Mouse (Mus musculus) limb, embryonic 11.5 days (tissue): ENCODE data around the gene Hectd1. TPM values are rescaled to one million over a fixed set of nuclear protein-coding genes. Genes with fewer than 3 reads are reported as not detected.

Experiments
- ATAC-seq: fragments of 200-750 bp; cut with Nextera tagmentation; 2 replicates; pipeline ENCODE4 v1.8.0; 2017; ENCODE audit warnings: low read depth; ENCODE audit not compliant: insufficient number of reproducible peaks, low FRiP score, low TSS enrichment
- DNase-seq: peaks from one replicate; pipeline ENCODE4 v3.0.0-alpha.2; 2015; ENCODE audit warnings: low spot score
- H3K27ac ChIP-seq: fragments of 300-500 bp; sonication (generic); replicated peaks from 2 replicates; pipeline ENCODE4 v1.5.1; 2014; ENCODE audit warnings: low read depth, mild to moderate bottlenecking, low read length
- H3K27me3 ChIP-seq: fragments of 300-500 bp; sonication (generic); 2 replicates; pipeline ENCODE4 v1.6.1; 2014; ENCODE audit warnings: mild to moderate bottlenecking, low read length, mixed read lengths; ENCODE audit not compliant: control insufficient read depth, insufficient read depth
- H3K36me3 ChIP-seq: fragments of 300-500 bp; sonication (generic); 2 replicates; pipeline ENCODE4 v1.6.1; 2014; ENCODE audit warnings: mild to moderate bottlenecking, low read length, moderate library complexity, mixed read lengths; ENCODE audit not compliant: control insufficient read depth, insufficient read depth
- H3K4me1 ChIP-seq: fragments of 300-500 bp; sonication (generic); 2 replicates; pipeline ENCODE4 v1.6.1; 2014; ENCODE audit warnings: low read length, mixed read lengths; ENCODE audit not compliant: control insufficient read depth, insufficient read depth
- H3K4me2 ChIP-seq: fragments of 300-500 bp; sonication (generic); 2 replicates; pipeline ENCODE4 v1.6.1; 2014; ENCODE audit warnings: low read depth, mild to moderate bottlenecking, moderate library complexity; ENCODE audit not compliant: severe bottlenecking
- H3K4me3 ChIP-seq: fragments of 300-500 bp; sonication (generic); 2 replicates; pipeline ENCODE4 v1.5.1; 2014; ENCODE audit warnings: low read depth, low read length
- H3K9ac ChIP-seq: fragments of 300-500 bp; sonication (generic); 2 replicates; pipeline ENCODE4 v1.6.1; 2014; ENCODE audit warnings: mild to moderate bottlenecking, low read length
- H3K9me3 ChIP-seq: fragments of 300-500 bp; sonication (generic); 2 replicates; pipeline ENCODE4 v1.6.1; 2016; ENCODE audit warnings: low read length; ENCODE audit not compliant: control insufficient read depth
- WGBS: fragments of 180-500 bp; shearing (Covaris S2); extraction: QIAGEN DNeasy Blood & Tissue Kit; methylation state at CpG from one replicate; pipeline ENCODE4 v1.1.7; 2014; 5-methylcytosine and 5-hydroxymethylcytosine counted together
- polyA plus RNA-seq: library from polyadenylated mRNA; unstranded; fragments of >200 nt; fragmentation: Nextera tagmentation; extraction: Ambion mirVana; gene quantifications from 2 replicates; pipeline ENCODE4 v1.2.1, GENCODE M21; 2014

Hectd1 gene
- polyA plus RNA-seq, 1 experiment from 2014 or later, result 40.0 TPM

GRCm38 (mm10) chr12:51768702-51769101 lies 60.6 kb downstream of the Hectd1 start:
- H3K9ac ChIP-seq, result no peak overlapping the region
- no peaks in the 10 kb centered on the region for H3K27me3 ChIP-seq
- no peak overlapping the region for H3K27ac ChIP-seq
- no peaks in the 10 kb centered on the region for H3K9me3 ChIP-seq
- H3K4me3 ChIP-seq, result no peak overlapping the region
- ATAC-seq (no peak), DNase-seq (no peak)
- 94% methylated on average over 15 of the region's 15 CpGs for WGBS
- peaks cover 22% of the 10 kb centered on the region for H3K36me3 ChIP-seq
- H3K4me2 ChIP-seq, result no peak overlapping the region
- H3K4me1 ChIP-seq, result no peaks in the 10 kb centered on the region

DNA sequence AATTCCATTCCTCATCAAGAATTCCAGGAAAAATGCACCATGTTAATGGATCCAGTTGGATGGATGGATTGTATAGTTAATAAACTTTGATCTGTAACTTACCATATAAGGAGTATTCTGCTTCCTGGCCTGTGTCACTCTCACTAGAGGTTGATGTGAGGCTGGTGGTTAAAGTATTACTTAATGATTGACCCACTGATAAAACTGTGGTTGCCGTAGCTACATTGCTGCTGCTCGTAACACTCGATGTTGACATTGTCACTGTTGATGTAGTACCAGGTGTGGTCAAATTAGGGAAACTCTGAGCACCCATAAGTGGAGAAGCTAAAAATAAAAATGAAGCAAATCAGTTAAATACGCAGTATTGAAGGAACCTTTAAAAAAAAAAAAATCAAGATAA lies 61.9 kb downstream of the Hectd1 start:
- Histone ChIP-seq H3K4me2 (no peak overlapping the region), H3K27me3 (no peaks in the 10 kb centered on the region), H3K27ac (no peak overlapping the region), H3K36me3 (peaks cover 19% of the 10 kb centered on the region), H3K9ac (no peak overlapping the region), H3K4me1 (no peaks in the 10 kb centered on the region), H3K9me3 (no peaks in the 10 kb centered on the region), H3K4me3 (no peak overlapping the region)
- WGBS, result 93% methylated on average over 4 of the region's 4 CpGs
- ATAC-seq (no peak), DNase-seq (no peak)

- no peak overlapping the region for H3K4me2 ChIP-seq
- ATAC-seq (no peak), DNase-seq (no peak)
- H3K4me3 ChIP-seq, result no peak overlapping the region
- H3K9ac ChIP-seq, result no peak overlapping the region
- H3K36me3 ChIP-seq, result peaks cover 17% of the 10 kb centered on the region
- WGBS, result 96% methylated on average over 3 of the region's 3 CpGs
- no peaks in the 10 kb centered on the region for H3K4me1 ChIP-seq
- H3K9me3 ChIP-seq, result no peaks in the 10 kb centered on the region
- no peaks in the 10 kb centered on the region for H3K27me3 ChIP-seq
- no peak overlapping the region for H3K27ac ChIP-seq
Observed at GRCm38 (mm10) chr12:51759374-51759773, 70.0 kb downstream of the Hectd1 start.

DNA sequence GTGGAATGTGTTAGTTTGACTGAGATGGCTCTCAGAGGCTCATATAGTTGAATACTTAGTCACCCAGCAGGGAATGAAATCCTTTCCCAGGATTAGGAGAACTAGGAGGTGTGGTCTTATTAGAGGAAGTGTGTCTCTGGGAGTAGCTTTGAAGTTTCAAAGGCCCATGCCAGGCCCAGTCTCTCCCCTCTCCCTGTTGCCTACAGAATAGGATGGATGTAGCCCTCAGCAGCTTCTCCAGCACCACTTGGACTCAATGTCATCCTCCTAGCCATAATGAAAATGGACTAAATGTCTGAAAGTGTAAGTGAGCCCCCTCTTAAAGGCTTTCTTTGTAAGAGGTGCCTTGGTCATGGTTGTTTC lies 72.8 kb downstream of the Hectd1 start:
- Histone ChIP-seq H3K27me3 (no peaks in the 10 kb centered on the region), H3K4me1 (no peaks in the 10 kb centered on the region), H3K27ac (no peak overlapping the region), H3K4me3 (no peak overlapping the region), H3K4me2 (no peak overlapping the region), H3K36me3 (peaks cover 25% of the 10 kb centered on the region), H3K9me3 (no peaks in the 10 kb centered on the region), H3K9ac (no peak overlapping the region)
- DNase-seq (no peak), ATAC-seq (no peak)

DNA sequence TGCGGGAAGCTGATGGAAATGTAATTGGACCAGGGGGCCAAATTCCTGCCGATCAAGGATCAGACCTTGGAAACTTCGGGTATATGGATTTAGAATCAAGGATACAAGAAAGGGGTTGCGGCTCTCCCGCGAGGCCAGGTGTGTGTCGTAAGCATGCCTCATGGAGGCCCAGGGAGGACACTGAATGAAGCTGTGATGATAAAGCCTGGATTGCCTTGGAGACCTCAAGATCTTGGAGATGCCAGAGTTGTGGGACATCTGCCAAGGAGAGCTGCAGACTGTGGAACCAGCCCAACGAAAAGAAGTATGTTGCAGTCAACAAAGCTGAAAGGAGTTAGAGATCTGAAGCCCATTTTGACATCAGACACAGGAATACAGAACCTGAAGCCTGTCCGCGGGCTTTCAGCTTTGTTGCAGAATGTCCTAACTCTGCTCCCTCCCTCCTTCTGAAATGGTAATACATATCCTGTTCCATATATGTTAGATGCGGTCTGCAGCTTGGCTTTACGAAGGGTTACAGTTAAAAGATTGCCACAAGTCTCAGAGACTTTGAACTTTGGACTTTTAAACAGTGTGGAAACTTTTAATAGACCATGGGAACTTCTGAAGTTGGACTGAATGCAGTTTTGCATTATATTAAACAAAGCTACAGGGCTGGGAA lies 73.3 kb downstream of the Hectd1 start:
- Histone ChIP-seq H3K9me3 (no peaks in the 10 kb centered on the region), H3K9ac (no peak overlapping the region), H3K4me3 (no peak overlapping the region), H3K4me2 (no peak overlapping the region), H3K27ac (no peak overlapping the region), H3K36me3 (peaks cover 25% of the 10 kb centered on the region), H3K27me3 (no peaks in the 10 kb centered on the region), H3K4me1 (no peaks in the 10 kb centered on the region)
- DNase-seq (no peak), ATAC-seq (no peak)
- WGBS, result 96% methylated on average over 12 of the region's 12 CpGs

- Histone ChIP-seq H3K27me3 (no peaks in the 10 kb centered on the region), H3K36me3 (peaks cover 36% of the 10 kb centered on the region; the same call in 1 of the 2 replicates), H3K4me2 (no peak overlapping the region), H3K4me3 (no peak overlapping the region), H3K27ac (no peak overlapping the region), H3K9ac (no peak overlapping the region), H3K4me1 (no peaks in the 10 kb centered on the region), H3K9me3 (no peaks in the 10 kb centered on the region)
- DNase-seq (no peak), ATAC-seq (no peak)
- 91% methylated on average over 2 of the region's 2 CpGs for WGBS
Observed at GRCm38 (mm10) chr12:51747348-51747747, 82.0 kb downstream of the Hectd1 start.

- Histone ChIP-seq H3K9ac (no peak overlapping the region), H3K9me3 (no peaks in the 10 kb centered on the region), H3K27me3 (no peaks in the 10 kb centered on the region), H3K27ac (no peak overlapping the region), H3K36me3 (peaks cover 36% of the 10 kb centered on the region; the same call in 1 of the 2 replicates), H3K4me2 (no peak overlapping the region), H3K4me1 (no peaks in the 10 kb centered on the region), H3K4me3 (no peak overlapping the region)
- 25% methylated on average over 6 of the region's 6 CpGs for WGBS
- DNase-seq, result no peak
- no peak for ATAC-seq
Observed at GRCm38 (mm10) chr12:51744957-51745356, 84.4 kb downstream of the Hectd1 start.

- 83% methylated on average over 6 of the region's 6 CpGs for WGBS
- Histone ChIP-seq H3K27ac (no peak overlapping the region), H3K4me3 (no peak overlapping the region), H3K9ac (no peak overlapping the region), H3K36me3 (peaks cover 21% of the 10 kb centered on the region; the same call in 1 of the 2 replicates), H3K9me3 (no peaks in the 10 kb centered on the region), H3K4me1 (no peaks in the 10 kb centered on the region), H3K27me3 (no peaks in the 10 kb centered on the region), H3K4me2 (no peak overlapping the region)
- peak; percentile 44 for DNase-seq
- no peak for ATAC-seq
Observed at GRCm38 (mm10) chr12:51741690-51742089, 87.6 kb downstream of the Hectd1 start.

DNA sequence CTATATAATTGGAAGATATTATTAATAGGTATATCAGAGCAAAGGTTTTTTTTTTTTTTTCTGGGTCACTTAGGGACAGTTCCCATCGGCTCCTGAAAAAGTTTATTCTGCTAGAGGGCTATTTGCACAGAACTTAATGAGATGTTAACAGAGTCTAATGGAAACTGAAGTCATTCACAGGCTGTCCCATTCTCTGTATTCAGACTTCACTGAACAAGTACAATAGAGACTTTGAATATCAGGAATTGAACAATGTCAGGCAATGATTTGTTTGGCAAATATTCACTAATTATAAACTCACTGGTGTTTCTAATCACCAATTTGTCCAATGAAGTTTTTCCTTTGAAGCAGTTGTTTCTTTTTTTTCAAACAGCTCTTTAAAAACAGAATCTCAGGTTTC lies 92.5 kb downstream of the Hectd1 start:
- ATAC-seq (no peak), DNase-seq (no peak)
- no peaks in the 10 kb centered on the region for H3K4me1 ChIP-seq
- no peaks in the 10 kb centered on the region; the same call in 1 of the 2 replicates for H3K36me3 ChIP-seq
- H3K9me3 ChIP-seq, result no peaks in the 10 kb centered on the region
- H3K9ac ChIP-seq, result no peak overlapping the region
- no peak overlapping the region for H3K4me3 ChIP-seq
- no peak overlapping the region for H3K27ac ChIP-seq
- WGBS, result 68% methylated on average over 1 of the region's 1 CpGs
- no peaks in the 10 kb centered on the region for H3K27me3 ChIP-seq
- no peak overlapping the region for H3K4me2 ChIP-seq
